Mouse (Mus musculus): ENCODE data around the gene Arid3b. TPM values are rescaled to one million over a fixed set of nuclear protein-coding genes. Genes with fewer than 3 reads are reported as not detected.

The Arid3b gene
- polyA plus RNA-seq, 1 experiment, result 42.9 TPM

- H3K4me3 ChIP-seq (ENCODE audit: control insufficient read depth, low read depth, low read length), result peak overlapping the region; percentile 89
- H3K27ac ChIP-seq (ENCODE audit: control insufficient read depth, insufficient read depth, low read depth, low read length), result peak overlapping the region; percentile 82
- H3K27me3 ChIP-seq (ENCODE audit: control insufficient read depth, insufficient read depth, low read length), result no peaks in the 10 kb centered on the region
- peaks cover 3% of the 10 kb centered on the region; the same call in 1 of the 2 replicates for H3K36me3 ChIP-seq (ENCODE audit: control insufficient read depth, insufficient read depth, low read length)
- TF ChIP-seq POLR2A (IDR thresholded peaks at IDR 0.05; ENCODE audit: control insufficient read depth, low read depth, low read length) (no peak), CTCF (IDR thresholded peaks at IDR 0.05; ENCODE audit: control insufficient read depth, insufficient read depth, insufficient replicate concordance, low read depth, low read length) (peak; percentile 32; the same call in 1 of the 2 replicates)
- H3K4me1 ChIP-seq (ENCODE audit: control insufficient read depth, insufficient read depth, low read length), result peaks cover 17% of the 10 kb centered on the region
Observed at GRCm38 (mm10) chr9:57762563-57762991, 74.0 kb downstream of the Arid3b start.

DNA sequence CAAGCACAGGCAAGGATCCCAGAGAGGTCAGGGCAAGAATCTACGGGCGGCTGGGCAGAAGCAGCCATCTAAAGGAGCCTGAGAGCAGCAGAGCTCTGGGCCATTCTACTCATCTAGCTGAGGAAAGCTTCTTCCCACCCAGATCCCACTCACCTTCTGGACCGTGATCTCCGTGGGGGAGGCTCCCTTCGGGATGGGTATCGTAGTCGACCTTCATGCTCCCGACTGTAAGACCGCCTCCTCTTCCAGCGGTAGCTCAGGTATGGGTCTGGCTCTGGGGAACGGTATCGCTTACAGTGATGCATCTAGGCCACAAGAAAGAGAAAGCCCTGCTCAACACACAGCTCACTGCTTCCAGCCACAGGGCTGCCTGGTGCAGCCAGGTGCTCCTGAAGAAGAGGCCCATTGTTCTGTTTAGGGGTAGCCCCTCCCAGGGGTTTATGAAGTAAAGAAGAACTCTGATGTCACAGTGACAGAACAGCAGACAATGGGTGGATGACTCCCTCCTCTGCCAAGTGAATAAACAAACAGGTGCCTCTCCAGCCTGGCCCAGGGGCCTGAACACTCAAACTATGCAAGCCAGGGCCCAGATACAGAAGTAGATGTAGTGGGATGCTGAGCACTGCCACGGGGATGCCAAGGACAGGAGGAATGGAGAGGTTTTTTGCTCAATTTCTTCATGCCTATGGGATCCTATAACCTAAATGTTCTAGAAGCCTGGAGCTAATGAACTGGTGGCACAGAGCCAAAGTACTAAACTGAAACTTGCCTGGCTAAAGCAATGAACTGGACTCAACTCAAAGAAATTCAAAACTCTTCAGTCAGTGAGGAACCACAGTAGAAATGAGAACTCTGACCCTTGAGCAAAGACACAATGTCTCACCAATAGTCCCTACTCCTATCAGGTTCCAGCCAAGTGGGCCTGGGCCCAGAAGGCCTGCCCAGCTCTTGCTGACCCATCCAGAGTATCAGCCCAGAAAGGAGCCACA, 74.7 kb downstream of the Arid3b start:
- Histone ChIP-seq H3K36me3 (ENCODE audit: control insufficient read depth, insufficient read depth, low read length) (peaks cover 4% of the 10 kb centered on the region; the same call in 1 of the 2 replicates), H3K27ac (ENCODE audit: control insufficient read depth, insufficient read depth, low read depth, low read length) (peak overlapping the region; percentile 82), H3K27me3 (ENCODE audit: control insufficient read depth, insufficient read depth, low read length) (no peaks in the 10 kb centered on the region), H3K4me3 (ENCODE audit: control insufficient read depth, low read depth, low read length) (peak overlapping the region; percentile 89), H3K4me1 (ENCODE audit: control insufficient read depth, insufficient read depth, low read length) (peaks cover 16% of the 10 kb centered on the region)
- TF ChIP-seq CTCF (IDR thresholded peaks at IDR 0.05; ENCODE audit: control insufficient read depth, insufficient read depth, insufficient replicate concordance, low read depth, low read length) (no peak), POLR2A (IDR thresholded peaks at IDR 0.05; ENCODE audit: control insufficient read depth, low read depth, low read length) (peak; percentile 76; the same call in 1 of the 2 replicates)

DNA sequence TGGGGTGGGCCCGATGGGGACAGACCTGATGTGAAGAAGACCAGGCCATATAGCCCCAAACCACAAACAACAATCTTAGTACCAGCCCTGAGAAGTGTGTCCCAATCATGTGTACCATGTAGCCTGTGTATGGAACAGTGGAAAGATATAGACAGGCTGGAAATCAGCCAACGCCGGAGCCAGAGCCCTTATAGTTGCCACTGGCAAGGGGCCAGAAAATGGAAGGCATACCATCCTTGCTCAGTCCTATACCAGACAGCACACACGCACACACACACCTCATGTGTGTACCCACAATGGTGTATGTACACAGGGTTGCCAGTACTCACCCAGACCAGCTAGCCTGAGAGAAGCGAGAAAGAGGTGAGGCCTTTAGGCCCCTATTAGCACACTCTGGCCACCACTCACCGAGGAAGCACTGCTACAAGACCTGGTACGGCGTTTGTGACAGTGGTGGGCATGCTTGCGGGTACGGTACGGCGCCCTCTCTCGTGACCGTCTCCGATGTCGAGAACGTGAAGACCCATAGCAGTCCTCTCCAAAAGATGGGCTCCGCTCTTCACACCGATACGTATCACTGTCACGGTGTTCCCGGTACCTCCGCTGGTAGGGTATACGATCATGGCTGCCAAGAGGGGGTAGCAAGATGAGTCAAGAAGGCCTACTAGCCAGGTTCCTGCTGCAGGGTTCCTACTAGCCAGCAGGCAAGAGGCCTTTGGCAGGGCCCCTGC, 76.0 kb downstream of the Arid3b start:
- peak overlapping the region; percentile 68; the same call in 1 of the 2 replicates for H3K27ac ChIP-seq (ENCODE audit: control insufficient read depth, insufficient read depth, low read depth, low read length)
- H3K4me3 ChIP-seq (ENCODE audit: control insufficient read depth, low read depth, low read length), result peak overlapping the region; percentile 89
- peaks cover 4% of the 10 kb centered on the region; the same call in 1 of the 2 replicates for H3K36me3 ChIP-seq (ENCODE audit: control insufficient read depth, insufficient read depth, low read length)
- TF ChIP-seq CTCF (IDR thresholded peaks at IDR 0.05; ENCODE audit: control insufficient read depth, insufficient read depth, insufficient replicate concordance, low read depth, low read length), result no peak
- peak; percentile 15; the same call in 1 of the 2 replicates for TF ChIP-seq POLR2A (IDR thresholded peaks at IDR 0.05; ENCODE audit: control insufficient read depth, low read depth, low read length)
- H3K27me3 ChIP-seq (ENCODE audit: control insufficient read depth, insufficient read depth, low read length), result no peaks in the 10 kb centered on the region
- peaks cover 5% of the 10 kb centered on the region for H3K4me1 ChIP-seq (ENCODE audit: control insufficient read depth, insufficient read depth, low read length)

GRCm38 (mm10) chr9:57759289-57759688, 77.3 kb downstream of the Arid3b start:
- peak overlapping the region; percentile 5; the same call in 1 of the 2 replicates for H3K27ac ChIP-seq (ENCODE audit: control insufficient read depth, insufficient read depth, low read depth, low read length)
- peak overlapping the region; percentile 89 for H3K4me3 ChIP-seq (ENCODE audit: control insufficient read depth, low read depth, low read length)
- peaks cover 5% of the 10 kb centered on the region for H3K4me1 ChIP-seq (ENCODE audit: control insufficient read depth, insufficient read depth, low read length)
- no peaks in the 10 kb centered on the region for H3K27me3 ChIP-seq (ENCODE audit: control insufficient read depth, insufficient read depth, low read length)
- H3K36me3 ChIP-seq (ENCODE audit: control insufficient read depth, insufficient read depth, low read length), result peaks cover 4% of the 10 kb centered on the region; the same call in 1 of the 2 replicates
- TF ChIP-seq CTCF (IDR thresholded peaks at IDR 0.05; ENCODE audit: control insufficient read depth, insufficient read depth, insufficient replicate concordance, low read depth, low read length) (peak; percentile 79; the same call in 1 of the 2 replicates), POLR2A (IDR thresholded peaks at IDR 0.05; ENCODE audit: control insufficient read depth, low read depth, low read length) (no peak)

DNA sequence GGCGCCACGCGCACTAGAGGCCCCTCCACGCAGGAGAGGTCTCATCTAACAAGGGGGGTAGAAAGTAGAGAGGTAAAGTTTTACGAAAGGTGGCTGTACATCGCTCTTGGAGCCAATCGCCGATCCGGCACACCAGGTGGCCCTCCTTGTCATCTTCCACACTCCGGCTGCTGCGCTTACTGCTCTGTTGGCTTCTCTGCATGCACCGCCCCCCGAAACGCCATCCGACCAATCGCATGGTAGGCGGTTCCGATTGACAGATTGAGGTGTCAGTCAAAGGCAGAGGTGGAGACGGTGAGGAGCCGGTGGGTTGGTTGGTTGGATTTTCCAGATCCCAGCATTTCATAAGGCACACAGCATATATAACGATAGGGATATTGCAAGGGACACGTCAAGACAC, 78.1 kb downstream of the Arid3b start:
- Histone ChIP-seq H3K36me3 (ENCODE audit: control insufficient read depth, insufficient read depth, low read length) (peaks cover 4% of the 10 kb centered on the region; the same call in 1 of the 2 replicates), H3K27me3 (ENCODE audit: control insufficient read depth, insufficient read depth, low read length) (no peaks in the 10 kb centered on the region), H3K4me1 (ENCODE audit: control insufficient read depth, insufficient read depth, low read length) (no peaks in the 10 kb centered on the region; the same call in none of the 2 replicates), H3K4me3 (ENCODE audit: control insufficient read depth, low read depth, low read length) (peak overlapping the region; percentile 89), H3K27ac (ENCODE audit: control insufficient read depth, insufficient read depth, low read depth, low read length) (no peak overlapping the region)
- TF ChIP-seq CTCF (IDR thresholded peaks at IDR 0.05; ENCODE audit: control insufficient read depth, insufficient read depth, insufficient replicate concordance, low read depth, low read length) (no peak), POLR2A (IDR thresholded peaks at IDR 0.05; ENCODE audit: control insufficient read depth, low read depth, low read length) (no peak)

GRCm38 (mm10) chr9:57757578-57757977, 79.0 kb downstream of the Arid3b start:
- TF ChIP-seq POLR2A (IDR thresholded peaks at IDR 0.05; ENCODE audit: control insufficient read depth, low read depth, low read length) (no peak), CTCF (IDR thresholded peaks at IDR 0.05; ENCODE audit: control insufficient read depth, insufficient read depth, insufficient replicate concordance, low read depth, low read length) (no peak)
- Histone ChIP-seq H3K36me3 (ENCODE audit: control insufficient read depth, insufficient read depth, low read length) (peaks cover 4% of the 10 kb centered on the region; the same call in 1 of the 2 replicates), H3K4me1 (ENCODE audit: control insufficient read depth, insufficient read depth, low read length) (no peaks in the 10 kb centered on the region; the same call in 1 of the 2 replicates), H3K27me3 (ENCODE audit: control insufficient read depth, insufficient read depth, low read length) (no peaks in the 10 kb centered on the region), H3K4me3 (ENCODE audit: control insufficient read depth, low read depth, low read length) (no peak overlapping the region; the same call in 1 of the 2 replicates), H3K27ac (ENCODE audit: control insufficient read depth, insufficient read depth, low read depth, low read length) (no peak overlapping the region)
